Mouse (Mus musculus): ENCODE data around the gene Oosp1. TPM values are rescaled to one million over a fixed set of nuclear protein-coding genes. Genes with fewer than 3 reads are reported as not detected.

Gene Oosp1
- polyA plus RNA-seq, 1 experiment = 0.11 TPM

DNA sequence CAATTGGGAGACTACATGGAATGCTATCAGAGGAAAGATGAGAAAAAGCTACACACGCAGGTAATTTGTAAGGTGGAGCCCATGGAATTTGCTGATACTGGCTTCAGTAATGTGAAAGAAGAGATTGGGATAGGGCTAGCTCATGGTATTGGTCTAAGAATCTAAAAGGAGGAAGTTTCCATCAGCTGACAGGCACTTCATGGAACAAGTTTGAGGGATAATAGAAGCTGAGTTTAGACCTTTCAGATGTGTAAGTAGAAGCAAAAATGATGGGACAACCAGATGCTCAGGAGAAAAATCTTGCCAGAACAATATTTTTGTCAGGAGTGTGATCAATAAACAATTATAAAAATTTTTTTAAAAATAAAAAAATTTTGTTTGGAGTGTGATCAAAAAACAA, 57.2 kb downstream of the Oosp1 start:
- DNase-seq = no peak
- H3K4me1 ChIP-seq (replicated peaks; ENCODE audit: control insufficient read depth, insufficient read depth, low read length) = no peaks in the 10 kb centered on the region
- H3K4me3 ChIP-seq (ENCODE audit: control insufficient read depth, insufficient read depth, low read length) = no peak overlapping the region
- WGBS = 100% methylated on average over 1 of the region's 1 CpGs
- H3K27ac ChIP-seq (ENCODE audit: control insufficient read depth, insufficient read depth, low read length) = no peak overlapping the region
- no peak for TF ChIP-seq POLR2A (IDR thresholded peaks at IDR 0.05; ENCODE audit: control insufficient read depth, extremely low read depth, insufficient read depth, low read length, poor library complexity)
- TF ChIP-seq CTCF (IDR thresholded peaks at IDR 0.05; ENCODE audit: borderline replicate concordance, control insufficient read depth, extremely low read depth, insufficient read depth, low read length, poor library complexity) = no peak
- H3K27me3 ChIP-seq (ENCODE audit: control insufficient read depth, insufficient read depth, low read length) = no peaks in the 10 kb centered on the region
- no peaks in the 10 kb centered on the region for H3K36me3 ChIP-seq (ENCODE audit: control insufficient read depth, insufficient read depth, low read length)

DNA sequence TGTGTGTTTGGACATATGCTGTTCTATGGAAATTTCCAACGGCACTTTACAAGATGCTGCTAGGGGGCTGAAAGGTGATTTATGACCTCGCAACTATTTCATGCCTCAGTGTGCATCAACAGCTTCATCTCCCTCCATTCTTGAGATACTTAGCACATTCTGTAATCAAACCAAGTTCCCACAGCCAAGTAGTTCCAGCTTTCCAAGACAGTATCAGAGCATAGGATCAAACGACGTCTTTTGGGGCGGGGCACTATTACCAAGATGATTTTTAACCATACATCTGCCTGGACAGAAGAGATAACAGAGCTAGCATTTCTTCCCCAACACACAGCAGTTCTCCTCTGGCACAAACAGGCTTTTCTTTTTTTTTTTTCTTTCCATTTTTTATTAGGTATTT, 65.7 kb downstream of the Oosp1 start:
- no peaks in the 10 kb centered on the region for H3K27me3 ChIP-seq (ENCODE audit: control insufficient read depth, insufficient read depth, low read length)
- no peak overlapping the region for H3K4me3 ChIP-seq (ENCODE audit: control insufficient read depth, insufficient read depth, low read length)
- no peak for DNase-seq
- no peaks in the 10 kb centered on the region for H3K4me1 ChIP-seq (replicated peaks; ENCODE audit: control insufficient read depth, insufficient read depth, low read length)
- H3K27ac ChIP-seq (ENCODE audit: control insufficient read depth, insufficient read depth, low read length) = no peak overlapping the region
- TF ChIP-seq POLR2A (IDR thresholded peaks at IDR 0.05; ENCODE audit: control insufficient read depth, extremely low read depth, insufficient read depth, low read length, poor library complexity) = no peak
- no peak for TF ChIP-seq CTCF (IDR thresholded peaks at IDR 0.05; ENCODE audit: borderline replicate concordance, control insufficient read depth, extremely low read depth, insufficient read depth, low read length, poor library complexity)
- no peaks in the 10 kb centered on the region for H3K36me3 ChIP-seq (ENCODE audit: control insufficient read depth, insufficient read depth, low read length)
- 94% methylated on average over 5 of the region's 5 CpGs for WGBS

DNA sequence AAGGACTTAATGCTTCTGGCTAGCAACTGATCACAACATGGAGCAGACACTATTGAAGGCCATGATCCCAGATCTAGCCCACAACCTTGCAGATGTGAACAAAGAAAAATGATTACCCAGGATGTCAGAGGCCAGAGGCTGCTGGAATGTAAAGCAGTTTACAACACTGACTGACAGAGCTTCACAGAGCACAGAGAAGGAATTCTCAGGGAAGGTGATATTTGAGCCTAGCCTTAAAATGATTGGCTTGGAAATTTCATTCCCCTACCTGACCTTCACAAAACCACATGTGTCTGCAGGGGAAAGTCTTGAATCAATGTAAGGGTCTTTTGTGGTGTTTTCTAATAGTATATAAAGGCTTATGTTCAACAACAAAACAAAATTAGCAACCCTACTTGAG, 66.2 kb downstream of the Oosp1 start:
- no peak overlapping the region for H3K4me3 ChIP-seq (ENCODE audit: control insufficient read depth, insufficient read depth, low read length)
- no peaks in the 10 kb centered on the region for H3K36me3 ChIP-seq (ENCODE audit: control insufficient read depth, insufficient read depth, low read length)
- H3K27ac ChIP-seq (ENCODE audit: control insufficient read depth, insufficient read depth, low read length) = no peak overlapping the region
- TF ChIP-seq CTCF (IDR thresholded peaks at IDR 0.05; ENCODE audit: borderline replicate concordance, control insufficient read depth, extremely low read depth, insufficient read depth, low read length, poor library complexity) = no peak
- no peak for TF ChIP-seq POLR2A (IDR thresholded peaks at IDR 0.05; ENCODE audit: control insufficient read depth, extremely low read depth, insufficient read depth, low read length, poor library complexity)
- no peaks in the 10 kb centered on the region for H3K4me1 ChIP-seq (replicated peaks; ENCODE audit: control insufficient read depth, insufficient read depth, low read length)
- no peaks in the 10 kb centered on the region for H3K27me3 ChIP-seq (ENCODE audit: control insufficient read depth, insufficient read depth, low read length)
- no peak for DNase-seq

DNA sequence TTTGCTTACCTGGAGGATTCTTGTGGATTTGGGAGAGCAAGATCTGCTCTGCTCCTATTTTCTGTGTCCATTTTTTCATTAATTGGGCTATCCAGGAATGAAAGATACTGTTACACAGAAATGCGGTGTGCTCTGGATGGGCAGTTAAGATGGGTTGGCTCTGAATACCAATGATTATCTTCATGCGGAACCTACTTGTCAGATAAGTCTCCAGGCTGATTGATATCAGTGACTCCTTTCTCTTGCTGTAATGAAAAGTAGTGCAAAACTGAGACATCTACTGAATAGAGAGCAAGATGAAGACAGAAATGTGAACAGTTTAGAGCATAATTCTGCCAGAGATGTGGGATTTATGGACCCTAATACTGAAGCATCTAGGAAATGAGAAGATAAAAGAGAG, 67.4 kb downstream of the Oosp1 start, which contains the start of gene Ms4a2:
TSS of gene Ms4a2 (minus strand) at position 169 of the 400 bp plus-strand sequence.
- TF ChIP-seq CTCF (IDR thresholded peaks at IDR 0.05; ENCODE audit: borderline replicate concordance, control insufficient read depth, extremely low read depth, insufficient read depth, low read length, poor library complexity) = no peak
- no peaks in the 10 kb centered on the region for H3K27me3 ChIP-seq (ENCODE audit: control insufficient read depth, insufficient read depth, low read length)
- no peak within 1 kb of the TSS for H3K27ac ChIP-seq (ENCODE audit: control insufficient read depth, insufficient read depth, low read length)
- no peaks in the 10 kb centered on the region for H3K4me1 ChIP-seq (replicated peaks; ENCODE audit: control insufficient read depth, insufficient read depth, low read length)
- no peaks in the 10 kb centered on the region for H3K36me3 ChIP-seq (ENCODE audit: control insufficient read depth, insufficient read depth, low read length)
- 95% methylated on average over 2 of the region's 2 CpGs for WGBS
- no peak for DNase-seq
- H3K4me3 ChIP-seq (ENCODE audit: control insufficient read depth, insufficient read depth, low read length) = no peak within 1 kb of the TSS

DNA sequence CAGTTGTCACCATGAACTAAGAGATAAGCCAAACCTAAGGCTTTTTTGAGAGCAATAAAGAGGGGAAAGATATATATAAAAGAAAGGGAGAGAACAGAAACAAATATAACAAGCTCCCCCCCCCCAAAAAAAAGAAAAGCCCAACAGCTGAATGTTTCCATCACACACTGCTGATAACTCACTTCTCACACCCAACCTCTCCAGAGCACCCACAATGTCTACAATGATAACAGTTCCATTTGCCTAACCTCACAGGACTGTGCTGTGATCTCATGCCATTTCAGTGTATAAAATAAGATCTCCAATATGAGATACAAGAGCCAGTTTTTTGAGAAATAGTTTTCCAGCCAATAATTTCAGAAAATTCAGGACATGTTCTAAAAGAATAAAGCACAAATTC, 73.0 kb downstream of the Oosp1 start:
- Histone ChIP-seq H3K36me3 (ENCODE audit: control insufficient read depth, insufficient read depth, low read length) (no peaks in the 10 kb centered on the region), H3K4me1 (replicated peaks; ENCODE audit: control insufficient read depth, insufficient read depth, low read length) (no peaks in the 10 kb centered on the region), H3K4me3 (ENCODE audit: control insufficient read depth, insufficient read depth, low read length) (no peak overlapping the region), H3K27ac (ENCODE audit: control insufficient read depth, insufficient read depth, low read length) (no peak overlapping the region), H3K27me3 (ENCODE audit: control insufficient read depth, insufficient read depth, low read length) (no peaks in the 10 kb centered on the region)
- TF ChIP-seq POLR2A (IDR thresholded peaks at IDR 0.05; ENCODE audit: control insufficient read depth, extremely low read depth, insufficient read depth, low read length, poor library complexity) (no peak), CTCF (IDR thresholded peaks at IDR 0.05; ENCODE audit: borderline replicate concordance, control insufficient read depth, extremely low read depth, insufficient read depth, low read length, poor library complexity) (no peak)
- no peak for DNase-seq

Other genes with a start within 250 kb of the Oosp1 start
- 43.9 and 57.3 TPM in 2 replicates for gene Ms4a4b, start 247.6 kb downstream of the Oosp1 start, polyA plus RNA-seq (2012; rRNA removed)
- 4.5 and 6.2 TPM in 2 replicates for gene Ms4a6c, start 221.8 kb downstream of the Oosp1 start, polyA plus RNA-seq (2012; rRNA removed)
- 5.2 and 6.3 TPM in 2 replicates for gene Gm8369, start 205.2 kb downstream of the Oosp1 start, polyA plus RNA-seq (2012; rRNA removed)
- gene Ms4a6b, start 174.6 kb downstream of the Oosp1 start, polyA plus RNA-seq (2012; rRNA removed) = 41.7 and 46.9 TPM in 2 replicates
- gene Ms4a4d, start 154.3 kb downstream of the Oosp1 start, polyA plus RNA-seq (2012; rRNA removed) = 2.1 and 4.0 TPM in 2 replicates
- 4.2 and 9.4 TPM in 2 replicates for gene Ms4a6d, start 86.3 kb downstream of the Oosp1 start, polyA plus RNA-seq (2012; rRNA removed)
- not detected in 2 replicates for gene Ms4a2, start 67.4 kb downstream of the Oosp1 start, polyA plus RNA-seq (2012; rRNA removed)
- gene Ms4a3, start 50.3 kb downstream of the Oosp1 start, polyA plus RNA-seq (2012; rRNA removed) = 0.59 and 0.80 TPM in 2 replicates
- gene Oosp2, start 30.6 kb downstream of the Oosp1 start, polyA plus RNA-seq (2012; rRNA removed) = not detected in 2 replicates
- not detected in 2 replicates for gene Oosp3, start 5.9 kb upstream of the Oosp1 start, polyA plus RNA-seq (2012; rRNA removed)
- gene Gif, start 56.4 kb upstream of the Oosp1 start, polyA plus RNA-seq (2012; rRNA removed) = 0.08 and 0.18 TPM in 2 replicates
- gene Mrpl16, start 79.2 kb upstream of the Oosp1 start, polyA plus RNA-seq (2012; rRNA removed) = 8.9 and 10.6 TPM in 2 replicates
- 2.2 and 2.4 TPM in 2 replicates for gene Stx3, start 128.3 kb upstream of the Oosp1 start, polyA plus RNA-seq (2012; rRNA removed)
- not detected in 2 replicates for gene Olfr1417, start 148.1 kb upstream of the Oosp1 start, polyA plus RNA-seq (2012; rRNA removed)
- gene Olfr1418, start 169.9 kb upstream of the Oosp1 start, polyA plus RNA-seq (2012; rRNA removed) = not detected in 2 replicates
- gene Olfr1419, start 184.0 kb upstream of the Oosp1 start, polyA plus RNA-seq (2012; rRNA removed) = 0.11 TPM in 1 of 2 replicates, not detected in the other
- gene Olfr1420, start 195.4 kb upstream of the Oosp1 start, polyA plus RNA-seq (2012; rRNA removed) = not detected in 2 replicates
- 28.1 and 34.4 TPM in 2 replicates for gene Patl1, start 221.2 kb upstream of the Oosp1 start, polyA plus RNA-seq (2012; rRNA removed)

All from thymus, adult 2 months (tissue).